ENCODE assay signal across 8 mouse cellular contexts in genomic region chrX:82948630-82949029, GRCm38 (mm10). TPM values are rescaled to one million over a fixed set of nuclear protein-coding genes. Genes with fewer than 3 reads are reported as not detected.
DNase-seq lines count a peak whose midpoint lies in the region; ATAC-seq lines count a peak whose summit lies in the region.

Gene Dmd, plus strand, starts transcription at chrX:82948870.

- intact Hi-C loops in heart, postnatal 14 days (cut with DNase I) = no loop called here

- H3K4me2 ChIP-seq in forebrain, embryonic 13.5 days = no peak within 1 kb of the TSS
- no peak within 1 kb of the TSS for H3K4me2 ChIP-seq in limb, embryonic 12.5 days

- no peaks in the 10 kb centered on the region for H3K4me1 ChIP-seq in forebrain, embryonic 13.5 days
- no peaks in the 10 kb centered on the region for H3K4me1 ChIP-seq in limb, embryonic 12.5 days (replicated peaks)

- DNase-seq in layer of hippocampus, adult 18-20 months (ENCODE audit: low spot score in 2 of 2) = no peak
- no peak for DNase-seq in layer of hippocampus, adult 9-11 months
- peak; percentile 4 to 15 for DNase-seq in heart, postnatal 14 days
- no peak for DNase-seq in spleen, postnatal 14 days (ENCODE audit: low spot score in 2 of 2)
- no peak for DNase-seq in thymus, adult 18-20 months

- H3K9ac ChIP-seq in forebrain, embryonic 13.5 days = no peak within 1 kb of the TSS
- H3K9ac ChIP-seq in limb, embryonic 12.5 days (replicated peaks) = no peak within 1 kb of the TSS

- no peaks in the 10 kb centered on the region for H3K36me3 ChIP-seq in forebrain, embryonic 13.5 days (ENCODE audit: poor library complexity, severe bottlenecking)
- H3K36me3 ChIP-seq in limb, embryonic 12.5 days = no peaks in the 10 kb centered on the region

- no peak for ATAC-seq in forebrain, embryonic 13.5 days
- no peak for ATAC-seq in limb, embryonic 12.5 days (ENCODE audit: insufficient number of reproducible peaks, insufficient read depth, low FRiP score, low TSS enrichment, low read depth)
- ATAC-seq in megakaryocyte progenitor cell, adult 5-6 weeks (replicated peaks; ENCODE audit: poor library complexity) = no peak

- H3K27me3 ChIP-seq in forebrain, embryonic 13.5 days = no peaks in the 10 kb centered on the region
- no peaks in the 10 kb centered on the region for H3K27me3 ChIP-seq in limb, embryonic 12.5 days

- no peak within 1 kb of the TSS for H3K27ac ChIP-seq in forebrain, embryonic 13.5 days
- H3K27ac ChIP-seq in limb, embryonic 12.5 days = no peak within 1 kb of the TSS

- WGBS in forebrain, embryonic 13.5 days = 77% methylated on average over 3 of the region's 3 CpGs
- WGBS in limb, embryonic 12.5 days = 58% methylated on average over 3 of the region's 3 CpGs

- no peaks in the 10 kb centered on the region for H3K9me3 ChIP-seq in forebrain, embryonic 13.5 days (replicated peaks)
- no peaks in the 10 kb centered on the region for H3K9me3 ChIP-seq in limb, embryonic 12.5 days

- H3K4me3 ChIP-seq in forebrain, embryonic 13.5 days = no peak within 1 kb of the TSS
- H3K4me3 ChIP-seq in limb, embryonic 12.5 days (replicated peaks) = no peak within 1 kb of the TSS

RNA-seq across cellular contexts. Expression of gene Dmd, which starts in this region (rescaled TPM):
- 10 to 100 TPM; 70.7 to 71.5 TPM for total RNA-seq in layer of hippocampus, adult 18-20 months (2021)
- 26.1 and 27.9 TPM in 2 replicates for polyA plus RNA-seq in forebrain, embryonic 13.5 days (2015; fragmentation: Nextera tagmentation; extraction: Ambion mirVana)
- total RNA-seq in heart, postnatal 14 days (2021) = 100 to 1,000 TPM; 108 to 111 TPM
- 16.7 and 16.8 TPM in 2 replicates for polyA plus RNA-seq in limb, embryonic 12.5 days (2016; fragmentation: Nextera tagmentation; extraction: Ambion mirVana)
- total RNA-seq in megakaryocyte progenitor cell, adult 5-6 weeks (2015) = 1.7 and 2.7 TPM in 2 replicates
- 0.17 and 1.6 TPM in 2 replicates for total RNA-seq in megakaryocyte progenitor cell, adult 5-6 weeks (2017)

Comparison
In these comparisons a context has a peak if more than half of its experiments do, and no peak if none do; other contexts are left out.
1. RNA of gene Dmd (total RNA-seq): 108 to 111 TPM in heart, postnatal 14 days and 70.7 to 71.5 TPM in layer of hippocampus, adult 18-20 months; 0.17 to 2.7 TPM in megakaryocyte progenitor cell, adult 5-6 weeks; every median in the first group is over 10 times any median in the second.
2. DNase-seq: peak in heart, postnatal 14 days (2 of 2); none in layer of hippocampus, adult 18-20 months (0 of 2), layer of hippocampus, adult 9-11 months (single experiment), spleen, postnatal 14 days (0 of 2) and thymus, adult 18-20 months (0 of 2).